Mouse (Mus musculus): ENCODE results near the gene Mrps30.

- TF ChIP-seq CTCF (IDR thresholded peaks at IDR 0.05; ENCODE audit: low read depth) (no peak), EP300 (IDR thresholded peaks at IDR 0.05; ENCODE audit: low read depth) (no peak)
Observed at GRCm38 (mm10) chr13:118365774-118366173, 21.3 kb downstream of the Mrps30 start.

Measured in heart, postnatal 0 days (tissue).